Mouse (Mus musculus): Measurements from ENCODE around the gene Brpf1. TPM values are rescaled to one million over a fixed set of nuclear protein-coding genes. Genes with fewer than 3 reads are reported as not detected.
"Not testable (repeated sequence)": the region's sequence is repeated elsewhere in the genome, so short reads cannot be mapped to it uniquely, and the experiment has no call there.

The Brpf1 gene
- total RNA-seq, 2 experiments from 2014 or later = 13.7 to 18.2 TPM

- DNase-seq = peak; percentile 98
These were observed 483 bp upstream of the Brpf1 start for GRCm38 (mm10) chr6:113306322-113306985.

GRCm38 (mm10) chr6:113307481-113308121, 664 bp downstream of the Brpf1 start:
- peak; percentile 41 for DNase-seq

GRCm38 (mm10) chr6:113308141-113308540, 1.2 kb downstream of the Brpf1 start:
- DNase-seq = no peak

GRCm38 (mm10) chr6:113315972-113316371, 9.0 kb downstream of the Brpf1 start:
- no peak for DNase-seq

- peak; percentile 97 for DNase-seq
These were observed 19.8 kb downstream of the Brpf1 start, which contains the start of gene Ogg1 for GRCm38 (mm10) chr6:113326533-113327315. Ogg1 (plus strand) TSS chr6:113326972.

GRCm38 (mm10) chr6:113329396-113329795, 22.5 kb downstream of the Brpf1 start:
- no peak for DNase-seq

GRCm38 (mm10) chr6:113330547-113330946, 23.6 kb downstream of the Brpf1 start:
- no peak for DNase-seq

GRCm38 (mm10) chr6:113331721-113332120, 24.8 kb downstream of the Brpf1 start:
- DNase-seq = no peak

- DNase-seq = not testable (repeated sequence)
These were observed 25.8 kb downstream of the Brpf1 start for GRCm38 (mm10) chr6:113332734-113333133.

GRCm38 (mm10) chr6:113333137-113333950, 26.4 kb downstream of the Brpf1 start:
- DNase-seq = peak; percentile 63

- no peak for DNase-seq
These were observed 27.3 kb downstream of the Brpf1 start for GRCm38 (mm10) chr6:113334216-113334615.

GRCm38 (mm10) chr6:113336852-113337620, 30.1 kb downstream of the Brpf1 start:
- DNase-seq = no peak

- DNase-seq = no peak
These were observed 34.6 kb downstream of the Brpf1 start for GRCm38 (mm10) chr6:113341574-113341973.

- no peak for DNase-seq
These were observed 35.4 kb downstream of the Brpf1 start for GRCm38 (mm10) chr6:113342297-113342696.

- DNase-seq = peak; percentile 82
These were observed 36.5 kb downstream of the Brpf1 start, which contains the start of gene Camk1 for GRCm38 (mm10) chr6:113343177-113344092. Camk1 (minus strand) TSS chr6:113343984.

GRCm38 (mm10) chr6:113344321-113344720, 37.4 kb downstream of the Brpf1 start:
- DNase-seq = peak; percentile 61

GRCm38 (mm10) chr6:113346897-113347296, 40.0 kb downstream of the Brpf1 start:
- no peak for DNase-seq

- DNase-seq = no peak
These were observed 43.6 kb downstream of the Brpf1 start for GRCm38 (mm10) chr6:113350538-113350937.

GRCm38 (mm10) chr6:113351161-113351560, 44.2 kb downstream of the Brpf1 start:
- DNase-seq = no peak

- no peak for DNase-seq
These were observed 44.7 kb downstream of the Brpf1 start for GRCm38 (mm10) chr6:113351653-113352052.

Measured in gastrocnemius, postnatal 10 days (tissue).